Mouse (Mus musculus): Measurements from ENCODE around the gene Itpk1. TPM values are rescaled to one million over a fixed set of nuclear protein-coding genes. Genes with fewer than 3 reads are reported as not detected.

Itpk1 gene
- total RNA-seq, 4 experiments from 2014 or later = 5.7 to 10.4 (median 8.2) TPM

DNA sequence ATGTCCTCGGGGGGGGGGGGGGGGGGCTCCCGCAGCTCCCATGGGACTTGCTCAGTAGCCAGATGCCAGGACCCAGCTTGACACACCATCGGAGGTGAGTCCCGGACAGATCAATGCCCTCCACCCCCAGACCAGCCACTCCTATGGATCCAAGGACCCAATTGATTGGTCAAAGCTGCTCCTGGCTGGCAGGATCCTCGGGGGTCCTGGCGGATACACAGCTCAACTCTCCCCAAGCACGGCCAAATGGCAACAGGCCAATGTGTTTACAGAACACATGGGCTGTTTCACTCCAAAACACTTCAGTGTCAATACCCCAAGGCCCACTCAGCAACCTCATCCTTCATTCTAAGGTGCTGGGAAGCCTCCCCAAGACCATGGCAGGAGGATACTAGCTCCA is 13.0 kb downstream of the Itpk1 start:
- DNase-seq (ENCODE audit: low spot score in 2 of 2) = no peak

DNA sequence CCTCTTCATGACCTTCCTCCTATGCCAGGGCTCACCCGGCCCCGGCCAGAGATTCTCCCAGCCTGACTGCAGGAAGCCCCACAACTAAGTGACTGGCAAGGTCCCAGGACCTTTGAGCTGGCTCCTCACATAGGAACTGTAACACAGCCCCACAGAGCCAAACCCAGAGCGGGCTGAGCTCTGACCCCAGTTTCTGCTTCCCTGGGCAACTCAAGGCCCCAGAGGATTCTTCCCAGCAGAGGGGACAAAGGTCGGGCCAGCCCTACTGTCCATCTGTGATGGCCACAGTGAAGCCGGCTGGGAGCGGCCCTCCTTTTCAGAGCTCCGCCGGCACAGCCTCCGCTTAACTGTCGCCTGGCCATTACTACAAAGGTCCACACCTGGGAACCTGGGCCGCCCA is 13.6 kb downstream of the Itpk1 start:
- DNase-seq (ENCODE audit: low spot score in 2 of 2) = peak; percentile 36 to 68

DNA sequence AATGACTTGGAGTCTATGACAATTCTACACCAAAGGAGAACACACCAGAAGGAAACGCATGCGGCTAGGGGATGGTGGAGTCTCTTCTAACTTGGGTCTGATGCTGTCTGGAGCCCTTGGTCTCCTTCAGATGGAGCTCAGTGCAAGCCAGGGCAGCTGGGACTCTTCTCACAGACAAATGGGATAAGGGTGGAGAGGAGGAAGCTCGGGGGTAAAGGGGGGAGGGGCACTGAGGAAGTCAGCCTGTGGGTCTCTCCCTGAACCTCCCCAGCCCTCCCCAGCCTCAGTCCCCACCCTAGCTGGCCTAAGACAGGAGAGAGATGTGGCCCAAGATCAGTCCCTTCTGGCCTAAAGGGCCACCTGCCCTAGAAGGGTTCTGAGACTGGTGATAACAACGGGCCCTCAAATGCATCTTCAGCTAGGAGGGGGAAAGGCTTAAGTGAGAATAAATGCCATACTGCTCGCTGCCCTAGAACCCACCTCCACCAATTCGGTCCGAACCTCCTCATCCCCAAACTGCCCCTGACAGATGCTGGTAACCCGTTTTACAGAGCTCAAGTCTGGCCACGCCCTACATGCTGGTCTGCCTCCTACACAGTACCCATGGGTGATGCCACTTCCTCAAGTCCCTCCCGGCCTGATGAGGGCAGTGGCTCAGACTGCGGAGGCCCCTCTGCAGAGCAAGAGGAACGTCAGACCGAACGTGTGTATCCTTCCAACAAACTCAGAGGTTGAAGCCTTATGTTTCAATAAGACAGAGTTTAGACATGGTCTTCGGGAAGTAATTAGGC is 14.8 kb downstream of the Itpk1 start:
- DNase-seq (ENCODE audit: low spot score in 2 of 2) = no peak

DNA sequence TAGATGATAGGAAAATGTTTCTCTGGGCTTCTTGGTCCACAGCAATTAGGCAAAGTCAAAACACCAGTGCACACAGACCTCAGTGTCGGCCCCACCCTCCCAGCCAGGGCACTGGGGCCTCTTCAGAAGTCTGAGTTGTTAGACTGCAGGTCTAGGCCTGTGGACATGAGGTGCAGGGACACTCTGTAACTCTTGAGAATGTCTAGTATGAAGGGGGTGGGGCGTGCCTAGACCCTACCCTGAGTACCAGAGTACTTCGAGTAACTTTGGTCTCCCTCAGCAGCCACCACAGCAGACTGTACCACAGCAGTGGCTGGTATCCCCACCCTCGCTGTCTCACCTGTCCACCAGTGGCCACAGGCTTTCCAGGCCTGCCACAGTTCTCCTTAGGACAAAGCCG is 18.4 kb downstream of the Itpk1 start:
- DNase-seq (ENCODE audit: low spot score in 2 of 2) = no peak

DNA sequence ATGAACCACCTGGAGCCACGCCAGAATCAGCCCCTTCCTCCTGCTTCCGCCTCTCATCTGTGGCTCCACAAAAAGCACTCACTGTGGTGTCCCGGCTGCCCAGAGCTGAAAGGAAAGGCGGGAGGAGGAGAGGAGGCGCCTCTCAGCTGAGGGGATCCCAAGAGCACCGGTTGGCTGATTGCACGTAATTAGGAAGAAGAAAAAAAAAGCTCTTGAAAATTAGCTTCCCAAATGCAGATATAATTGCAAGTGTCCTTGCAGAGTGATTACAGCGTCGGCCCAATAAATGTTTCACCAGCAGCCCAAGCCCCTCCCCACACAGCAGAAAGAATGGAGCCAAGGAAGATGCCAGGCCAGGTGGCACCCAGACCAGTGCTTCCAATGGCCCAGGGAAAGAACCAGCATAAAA is 19.2 kb downstream of the Itpk1 start:
- DNase-seq (ENCODE audit: low spot score in 2 of 2) = no peak

DNA sequence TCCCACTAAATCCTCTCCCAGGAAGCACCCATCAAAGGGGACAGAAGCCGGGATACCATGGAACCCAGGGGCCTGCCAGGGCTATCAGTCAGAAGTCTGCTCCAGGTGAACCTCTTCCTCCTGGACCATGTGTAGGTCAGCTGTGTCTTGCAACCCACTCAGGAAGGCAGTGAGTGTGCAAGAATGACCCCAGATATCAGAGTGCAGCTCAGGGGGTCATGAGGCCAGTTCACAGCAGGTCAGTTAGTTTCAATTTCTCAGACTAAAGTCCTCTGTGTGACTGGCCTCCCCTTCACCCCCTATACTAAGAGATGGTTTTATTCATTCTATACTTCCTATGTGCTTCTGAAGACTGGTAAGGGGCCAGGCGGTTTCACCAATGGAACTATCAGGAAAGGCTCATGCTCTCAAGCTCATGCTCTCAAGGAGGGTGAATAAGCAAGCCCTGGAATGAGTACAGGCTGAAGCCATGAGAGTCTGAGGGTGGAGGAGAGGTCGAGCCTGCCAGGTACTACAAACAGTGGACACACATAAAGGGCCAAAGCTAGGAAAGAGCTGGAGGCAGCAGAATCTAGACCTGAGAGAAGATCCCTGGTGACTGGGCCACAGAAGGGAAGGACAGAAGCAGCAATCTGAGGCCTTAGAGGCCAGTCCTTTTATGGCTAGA is 19.9 kb downstream of the Itpk1 start:
- DNase-seq (ENCODE audit: low spot score in 2 of 2) = no peak

DNA sequence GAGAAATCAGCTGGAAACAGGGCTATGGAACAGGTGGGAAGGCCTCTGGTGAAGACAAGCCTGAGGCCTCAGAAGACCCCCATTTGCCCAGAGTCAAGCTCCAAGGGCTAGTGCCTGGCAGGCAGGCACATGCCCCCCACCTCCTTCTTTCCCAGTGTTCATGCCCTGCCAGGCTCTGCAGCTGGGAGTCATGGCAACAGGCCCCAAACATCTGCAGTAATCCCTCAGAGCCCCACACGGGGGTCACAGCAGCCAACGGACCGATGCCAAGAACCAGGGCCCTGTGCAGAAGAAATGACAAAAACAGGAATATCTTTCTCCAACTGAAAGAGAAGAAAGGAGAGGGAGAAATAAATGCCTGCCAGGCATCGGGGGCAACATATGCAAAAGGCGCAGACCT is 20.8 kb downstream of the Itpk1 start:
- no peak for DNase-seq (ENCODE audit: low spot score in 2 of 2)

DNA sequence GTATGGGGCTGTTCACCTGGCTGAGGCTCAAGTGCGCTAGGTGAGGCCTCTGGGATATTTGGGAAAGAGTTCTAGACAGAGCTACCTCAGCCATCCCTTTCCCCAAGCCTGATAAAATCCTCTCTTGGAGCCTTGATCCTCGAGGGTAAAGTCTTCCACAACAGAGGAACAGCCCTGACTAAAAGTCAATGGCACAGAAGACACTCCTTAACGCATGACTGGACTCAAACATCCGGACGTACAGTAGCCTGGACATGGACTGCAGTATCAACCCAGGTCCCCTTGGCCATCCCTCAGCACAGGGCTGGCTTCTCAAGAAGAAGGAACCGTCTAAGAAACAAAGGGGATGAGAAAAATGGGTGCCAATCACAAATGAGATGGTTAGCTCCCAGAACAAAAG is 21.3 kb downstream of the Itpk1 start:
- no peak for DNase-seq (ENCODE audit: low spot score in 2 of 2)

DNA sequence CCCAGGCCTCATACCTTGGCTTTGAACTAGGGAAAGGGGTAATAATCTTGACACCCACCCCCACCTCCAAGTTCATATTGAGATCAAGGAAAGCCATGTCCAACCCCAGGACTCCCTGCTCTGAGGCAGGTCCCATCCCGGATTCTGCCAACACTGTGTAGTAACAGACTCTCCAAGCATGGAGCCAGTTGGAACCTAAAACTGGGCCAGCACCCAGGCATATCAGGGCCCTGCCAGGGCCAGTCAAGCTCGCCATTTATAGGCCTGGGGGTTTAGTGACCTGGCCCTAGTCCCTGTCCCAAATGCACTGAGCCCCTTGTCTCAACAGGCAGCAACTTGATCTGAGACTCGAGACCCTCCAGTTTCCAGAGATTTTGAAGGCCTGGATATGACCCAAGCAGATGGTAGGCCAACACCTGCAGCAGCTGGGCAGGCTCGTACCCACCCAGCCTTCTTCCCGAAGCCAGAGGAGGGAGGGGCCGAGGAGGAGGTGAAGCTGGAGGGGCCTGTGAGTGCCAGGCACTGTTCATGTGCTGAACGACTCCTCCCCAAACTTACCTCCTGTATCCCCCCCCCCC is 21.9 kb downstream of the Itpk1 start:
- peak; percentile 63 to 74 for DNase-seq (ENCODE audit: low spot score in 2 of 2)

DNA sequence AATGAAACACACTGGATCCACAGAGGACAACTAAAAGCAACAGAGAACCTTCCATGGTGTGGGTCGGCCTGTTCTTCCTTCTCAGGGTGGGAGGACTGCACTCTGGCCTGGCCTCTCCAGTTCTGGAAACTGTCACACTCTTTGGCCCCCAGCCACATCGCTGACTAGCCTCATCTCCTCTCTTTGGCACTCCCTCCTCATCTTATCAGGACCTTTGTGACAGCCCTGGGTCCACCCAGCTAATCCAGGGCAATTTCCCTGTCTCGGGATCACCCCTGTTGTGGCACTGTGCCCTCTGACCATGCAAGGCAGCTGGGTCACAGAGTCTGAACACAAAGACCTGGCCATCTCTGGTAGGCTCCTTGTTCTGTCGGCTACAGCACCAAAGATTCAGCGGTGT is 22.6 kb downstream of the Itpk1 start:
- no peak for DNase-seq (ENCODE audit: low spot score in 2 of 2)

DNA sequence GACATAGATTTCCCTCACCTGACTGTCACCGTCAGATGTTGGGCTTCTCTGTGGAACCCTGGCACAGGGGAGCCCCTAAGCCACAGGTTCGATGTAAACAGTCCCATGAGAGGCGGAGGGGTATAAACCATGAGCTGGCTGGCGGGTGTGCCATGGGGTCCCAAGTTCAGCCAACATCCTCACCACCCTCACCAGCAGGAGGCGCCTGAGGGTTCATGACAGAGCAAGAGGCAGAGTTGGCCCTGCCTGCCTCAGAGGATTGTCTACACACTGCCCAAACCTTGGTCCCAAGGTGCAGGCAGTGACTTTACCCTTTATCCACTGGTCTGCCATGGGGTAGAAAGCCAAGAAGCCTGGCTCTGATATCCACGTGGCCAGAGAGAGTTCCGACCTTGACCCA is 23.1 kb downstream of the Itpk1 start:
- no peak for DNase-seq (ENCODE audit: low spot score in 2 of 2)

DNA sequence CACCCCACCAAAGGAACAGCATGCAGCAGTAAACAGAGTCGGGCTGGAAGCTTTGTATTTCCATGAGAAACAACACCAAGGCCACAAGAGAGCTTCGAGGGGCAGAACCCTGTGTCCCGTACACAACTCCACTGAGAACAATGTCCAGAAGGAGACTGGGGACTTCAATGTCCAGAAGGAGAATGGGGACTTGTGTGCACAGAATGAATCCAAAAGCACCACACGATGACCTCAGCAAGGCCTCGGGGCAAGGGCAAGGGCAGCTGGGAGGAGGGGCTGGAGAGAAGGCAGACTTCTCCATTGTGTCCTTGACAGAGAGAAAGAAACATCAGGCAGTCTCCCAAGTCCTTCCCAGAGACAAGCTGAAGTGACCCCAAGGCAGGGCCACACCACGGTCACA is 25.9 kb downstream of the Itpk1 start:
- DNase-seq (ENCODE audit: low spot score in 2 of 2) = no peak

DNA sequence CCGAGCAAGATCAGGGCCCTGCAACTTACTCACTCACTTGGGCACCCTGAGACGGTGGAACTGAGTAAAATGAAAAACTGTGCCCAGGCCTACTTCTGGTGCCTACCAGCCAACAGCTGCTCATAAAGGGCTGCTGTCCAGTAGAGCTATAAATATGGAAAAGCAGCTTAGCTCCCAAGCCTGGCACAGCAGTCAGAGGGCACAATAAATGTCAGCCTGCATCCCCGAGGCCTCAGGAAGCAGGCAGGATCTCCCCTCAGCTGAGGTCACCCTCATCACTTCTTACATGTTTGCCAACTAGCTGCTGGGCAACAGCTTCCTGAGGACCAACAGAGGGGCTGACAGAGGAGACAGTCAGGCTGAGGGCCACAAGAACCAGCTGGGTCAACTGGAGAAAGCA is 27.6 kb downstream of the Itpk1 start:
- DNase-seq (ENCODE audit: low spot score in 2 of 2) = peak in 1 of 2 experiments; percentile 57

DNA sequence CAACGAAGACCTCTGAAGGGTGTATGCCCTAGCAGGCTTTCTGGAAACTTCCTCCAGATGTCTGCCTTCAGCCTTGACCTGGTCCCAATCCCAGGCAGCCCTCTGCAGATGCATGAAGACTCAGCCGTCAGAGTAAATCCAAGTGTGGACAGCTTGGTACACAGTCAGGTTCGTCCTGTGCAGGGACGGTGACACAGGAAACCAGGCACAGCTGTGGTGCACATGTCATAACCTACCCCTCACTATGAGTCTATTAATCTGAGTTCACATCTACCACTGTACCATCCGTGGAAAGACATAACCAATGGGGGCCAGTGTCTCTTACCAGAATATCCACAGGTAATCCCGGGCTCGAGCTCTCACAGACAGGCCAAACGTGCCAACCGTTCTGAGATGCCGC is 30.2 kb downstream of the Itpk1 start:
- DNase-seq (ENCODE audit: low spot score in 2 of 2) = no peak

DNA sequence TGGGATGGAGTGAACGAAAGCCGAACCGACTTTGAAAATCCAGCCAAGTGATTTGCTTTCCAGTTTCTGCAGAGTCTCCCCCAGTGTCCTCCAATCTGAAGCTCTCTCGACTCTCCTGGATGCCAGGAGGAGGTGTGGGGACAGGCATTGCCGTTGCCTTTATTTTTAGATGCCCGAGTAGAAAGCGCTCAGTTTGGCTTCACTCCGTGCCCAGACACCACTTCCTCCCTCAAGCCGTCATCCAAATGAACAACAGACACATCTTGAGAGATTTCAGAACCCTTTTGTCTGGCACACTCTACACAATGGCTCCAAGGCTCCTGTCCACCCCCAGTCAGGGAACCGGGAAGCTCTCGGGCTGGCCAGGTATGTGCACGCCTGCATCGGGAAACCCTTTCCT is 30.6 kb downstream of the Itpk1 start:
- DNase-seq (ENCODE audit: low spot score in 2 of 2) = no peak

DNA sequence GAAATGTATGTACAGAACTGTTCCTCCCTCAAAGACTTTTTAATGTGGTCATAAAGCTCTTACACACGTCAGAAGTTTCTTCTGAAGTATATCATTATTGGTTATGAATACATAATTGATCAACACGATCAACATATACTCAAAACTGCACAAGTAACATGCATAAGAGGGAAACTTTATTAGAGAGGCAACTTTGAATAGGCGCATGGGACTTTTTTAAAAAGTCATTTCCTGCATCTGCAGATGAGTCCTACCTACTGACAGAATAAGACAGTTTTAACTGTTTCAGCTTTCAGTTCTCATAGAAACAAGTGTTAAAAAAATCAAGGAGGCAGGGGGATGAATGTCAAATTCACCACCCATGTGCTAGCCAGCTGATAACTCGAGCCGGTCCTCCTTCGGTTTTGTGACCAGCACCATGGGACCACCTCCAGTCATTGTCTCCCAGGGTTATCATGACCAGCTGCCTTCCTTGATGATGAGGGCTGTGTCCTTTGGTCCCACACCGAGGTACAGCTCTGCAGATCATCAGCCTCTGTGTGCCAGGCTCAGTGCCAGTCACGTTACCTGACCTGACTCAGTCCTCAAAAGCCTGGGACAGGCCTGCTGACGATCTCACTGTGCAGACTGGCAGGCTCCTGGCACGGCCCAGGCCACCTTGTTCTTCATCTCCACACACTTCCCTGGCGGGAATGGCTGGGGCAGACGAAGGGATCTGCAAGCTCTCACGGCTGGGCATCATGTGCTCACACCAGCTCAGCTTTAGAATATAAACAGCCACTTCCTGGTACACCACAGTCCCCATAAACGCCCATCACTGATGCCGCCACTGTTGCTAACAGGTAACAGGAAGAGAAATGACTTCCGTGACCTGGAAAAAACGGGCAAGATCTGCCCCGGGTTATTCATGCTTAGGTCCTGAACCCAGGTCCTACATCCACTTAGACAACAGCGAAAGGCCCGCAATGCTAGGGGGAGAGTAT is 31.6 kb downstream of the Itpk1 start:
- no peak for DNase-seq (ENCODE audit: low spot score in 2 of 2)

DNA sequence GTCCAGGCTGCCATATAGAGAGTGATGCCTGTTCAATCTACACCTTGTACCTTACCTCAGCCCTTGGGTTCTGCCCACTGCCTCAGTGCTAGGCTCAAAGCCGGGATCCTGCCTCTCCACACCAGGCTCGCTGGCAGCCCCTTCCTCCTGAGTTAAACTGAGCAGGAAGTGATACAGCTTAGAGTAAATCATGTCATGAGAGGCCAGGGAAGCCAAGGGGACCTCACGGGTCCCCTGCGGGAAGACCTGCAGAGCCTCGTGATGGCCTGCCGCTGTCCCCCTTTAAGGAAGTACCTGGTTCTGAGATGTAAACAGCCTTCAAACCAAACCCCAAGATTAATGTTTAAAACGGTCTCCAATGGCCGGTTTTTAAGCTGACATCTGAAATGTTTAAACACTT is 32.6 kb downstream of the Itpk1 start:
- DNase-seq (ENCODE audit: low spot score in 2 of 2) = no peak

DNA sequence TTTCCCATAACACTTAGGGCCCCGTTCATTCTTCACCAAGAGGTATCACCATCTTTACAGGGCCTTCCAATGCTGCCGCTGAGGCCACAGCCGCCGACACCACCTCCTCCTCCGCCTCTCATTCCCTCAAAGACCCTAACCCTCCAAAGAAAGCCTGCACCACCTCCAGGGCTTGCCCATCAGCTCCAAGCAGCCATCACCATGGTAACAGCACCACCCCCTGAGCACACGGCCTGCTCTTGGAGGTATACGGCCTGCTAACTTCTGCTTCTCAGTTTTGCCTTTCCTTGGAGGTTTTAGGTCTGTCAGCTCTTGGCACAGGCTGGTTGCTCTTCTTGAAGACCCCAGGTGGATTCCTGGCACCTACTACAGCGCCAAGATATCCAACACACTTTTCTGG is 33.9 kb downstream of the Itpk1 start:
- DNase-seq (ENCODE audit: low spot score in 2 of 2) = no peak

DNA sequence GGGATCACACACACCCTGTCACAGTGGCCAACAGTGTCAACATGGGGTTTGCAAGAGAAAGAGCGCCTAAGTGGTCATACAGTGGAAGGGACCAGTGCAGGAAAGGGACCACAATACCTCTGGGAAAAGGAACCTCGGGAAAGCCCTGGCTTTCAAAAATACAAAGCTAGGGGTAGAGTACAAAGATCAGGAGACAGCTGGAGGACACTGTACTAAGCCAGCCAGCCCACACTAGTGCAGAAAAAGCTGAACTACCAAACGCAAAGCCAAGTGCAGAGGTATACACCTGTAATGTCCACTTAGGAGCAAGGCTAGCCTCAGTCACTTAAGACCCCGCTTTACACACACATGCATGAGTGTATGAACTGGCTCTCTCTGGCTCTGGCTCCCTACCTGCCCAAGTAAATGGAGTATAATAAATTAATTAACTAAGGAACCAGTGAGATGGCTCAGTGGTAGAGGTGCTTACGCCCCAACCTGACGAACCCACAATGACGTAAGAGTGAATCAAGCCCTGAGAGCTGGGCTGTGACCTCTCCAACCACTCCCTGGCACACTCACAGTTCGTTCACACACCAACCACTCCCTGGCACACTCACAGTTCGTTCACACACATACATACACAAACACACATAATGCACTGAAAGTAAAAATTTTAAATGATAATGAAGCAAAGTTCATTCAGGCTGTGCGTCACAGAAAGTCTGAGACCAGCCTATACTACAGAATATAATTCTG is 39.1 kb downstream of the Itpk1 start:
- no peak for DNase-seq (ENCODE audit: low spot score in 2 of 2)

DNA sequence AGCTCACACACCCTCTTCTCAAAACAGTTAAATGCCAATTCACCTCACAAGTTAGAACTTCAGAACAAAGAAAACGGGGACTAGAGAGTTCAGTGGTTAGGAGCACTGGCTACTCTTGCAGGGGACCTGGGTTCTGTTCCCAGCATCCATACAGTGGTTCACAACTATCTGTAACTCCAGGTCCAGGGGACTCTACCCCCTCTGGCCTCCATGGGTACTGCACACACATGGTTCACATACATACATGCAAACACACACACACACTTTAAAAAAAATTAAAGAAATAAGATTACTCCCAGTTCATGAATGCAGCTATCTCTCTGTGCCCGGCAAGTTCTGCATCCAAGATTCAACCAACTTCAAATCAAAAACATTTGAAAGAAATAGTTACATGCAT is 40.7 kb downstream of the Itpk1 start:
- DNase-seq (ENCODE audit: low spot score in 2 of 2) = no peak

Measured in gastrocnemius, adult 8-10 months (tissue).